Mouse (Mus musculus): Measurements from ENCODE around the gene Slc35d3.

- no peak for TF ChIP-seq POLR2A (IDR thresholded peaks at IDR 0.05; ENCODE audit: low read depth, low read length)
- no peak for TF ChIP-seq CTCF (IDR thresholded peaks at IDR 0.05; ENCODE audit: borderline replicate concordance, insufficient read depth, low read length)
Observed at GRCm38 (mm10) chr10:19848928-19849770, 2.1 kb downstream of the Slc35d3 start.

Data from embryonic fibroblast, embryonic 13.5 days (primary cell).